Mouse (Mus musculus) forebrain, embryonic 15.5 days (tissue): ENCODE measurements around the gene Sf3a2. TPM values are rescaled to one million over a fixed set of nuclear protein-coding genes. Genes with fewer than 3 reads are reported as not detected.
"Not testable (repeated sequence)": the region's sequence is repeated elsewhere in the genome, so short reads cannot be mapped to it uniquely, and the experiment has no call there.

Experiments
- ATAC-seq: fragments of 200-750 bp; cut with Nextera tagmentation; replicated peaks from 2 replicates; pipeline ENCODE4 v1.8.0; 2017; ENCODE audit warnings: mild to moderate bottlenecking, moderate TSS enrichment, moderate library complexity
- H3K27ac ChIP-seq: fragments of 300-500 bp; sonication (generic); replicated peaks from 2 replicates; pipeline ENCODE4 v1.5.1; 2015; ENCODE audit warnings: mild to moderate bottlenecking, inconsistent platforms
- H3K27me3 ChIP-seq: fragments of 300-500 bp; sonication (generic); 2 replicates; pipeline ENCODE4 v1.6.1; 2015; ENCODE audit warnings: inconsistent platforms
- H3K36me3 ChIP-seq: fragments of 300-500 bp; sonication (generic); 2 replicates; pipeline ENCODE4 v1.6.1; 2015; ENCODE audit warnings: mild to moderate bottlenecking, inconsistent platforms
- H3K4me1 ChIP-seq: fragments of 300-500 bp; sonication (generic); 2 replicates; pipeline ENCODE4 v1.6.1; 2015; ENCODE audit warnings: inconsistent platforms
- H3K4me2 ChIP-seq: fragments of 300-500 bp; sonication (generic); replicated peaks from 2 replicates; pipeline ENCODE4 v1.6.1; 2015; ENCODE audit warnings: mild to moderate bottlenecking, inconsistent platforms
- H3K4me3 ChIP-seq: fragments of 300-500 bp; sonication (generic); 2 replicates; pipeline ENCODE4 v1.5.1; 2015; ENCODE audit warnings: mild to moderate bottlenecking, inconsistent platforms
- H3K9ac ChIP-seq: fragments of 300-500 bp; sonication (generic); replicated peaks from 2 replicates; pipeline ENCODE4 v1.6.1; 2015; ENCODE audit warnings: mild to moderate bottlenecking, inconsistent platforms
- H3K9me3 ChIP-seq: fragments of 300-500 bp; sonication (generic); 2 replicates; pipeline ENCODE4 v1.6.1; 2016; ENCODE audit warnings: inconsistent platforms
- WGBS: fragments of 180-500 bp; shearing (Covaris S2); methylation state at CpG from one replicate; pipeline ENCODE4 v1.1.7; 2015; ENCODE audit warnings: mixed read lengths; 5-methylcytosine and 5-hydroxymethylcytosine counted together
- polyA plus RNA-seq: library from polyadenylated mRNA; unstranded; fragments of >200 nt; fragmentation: Nextera tagmentation; extraction: Ambion mirVana; gene quantifications from 2 replicates; pipeline ENCODE4 v1.2.1, GENCODE M21; 2015

Gene Sf3a2
- polyA plus RNA-seq, 1 experiment from 2014 or later, result 60.2 TPM

GRCm38 (mm10) chr10:80808099-80808984 lies 10.3 kb downstream of the Sf3a2 start:
- ATAC-seq, result no peak
- Histone ChIP-seq H3K27me3 (peaks cover 40% of the 10 kb centered on the region), H3K4me3 (0 out of 2 replicates have a peak overlapping the region, but pooled peaks have one; percentile 6), H3K4me1 (peaks cover 26% of the 10 kb centered on the region), H3K9me3 (no peaks in the 10 kb centered on the region), H3K9ac (no peak overlapping the region), H3K4me2 (peak overlapping the region; percentile 80; the same call in 1 of the 2 replicates), H3K36me3 (peaks cover 16% of the 10 kb centered on the region), H3K27ac (no peak overlapping the region)
- WGBS, result 18% methylated on average over 40 of the region's 40 CpGs

GRCm38 (mm10) chr10:80808985-80809632 lies 11.1 kb downstream of the Sf3a2 start:
- Histone ChIP-seq H3K4me2 (no peak overlapping the region), H3K9ac (no peak overlapping the region), H3K27me3 (peaks cover 41% of the 10 kb centered on the region), H3K4me1 (peaks cover 26% of the 10 kb centered on the region), H3K4me3 (peak overlapping the region; percentile 6; the same call in 1 of the 2 replicates), H3K27ac (no peak overlapping the region), H3K9me3 (no peaks in the 10 kb centered on the region), H3K36me3 (peaks cover 9% of the 10 kb centered on the region)
- ATAC-seq, result no peak
- 8% methylated on average over 18 of the region's 18 CpGs for WGBS

DNA sequence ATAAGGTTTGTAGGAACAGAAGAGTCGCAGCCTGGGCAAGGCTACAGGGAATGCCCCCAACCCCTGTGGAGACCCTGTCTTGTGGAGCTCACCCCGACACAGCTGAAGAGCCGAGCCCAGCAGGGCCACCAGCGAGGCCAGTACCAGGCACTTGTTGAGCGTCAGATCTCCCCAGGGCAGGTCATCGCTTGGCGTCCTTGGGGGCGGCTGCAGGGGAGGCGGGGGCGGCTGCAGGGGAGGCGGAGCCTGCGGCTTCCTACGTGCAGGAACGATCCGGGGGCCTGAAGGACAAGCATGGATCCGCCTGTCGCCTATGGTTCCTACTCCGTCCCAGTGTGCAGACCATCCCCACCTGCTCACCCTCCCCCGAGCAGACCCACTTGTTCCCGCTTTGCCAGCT lies 12.1 kb downstream of the Sf3a2 start:
- no peak overlapping the region for H3K9ac ChIP-seq
- H3K9me3 ChIP-seq, result no peaks in the 10 kb centered on the region
- H3K27me3 ChIP-seq, result peaks cover 41% of the 10 kb centered on the region
- WGBS, result 4% methylated on average over 20 of the region's 20 CpGs
- peaks cover 1% of the 10 kb centered on the region; the same call in 1 of the 2 replicates for H3K36me3 ChIP-seq
- no peak for ATAC-seq
- H3K4me1 ChIP-seq, result peaks cover 26% of the 10 kb centered on the region
- H3K4me3 ChIP-seq, result no peak overlapping the region
- no peak overlapping the region for H3K4me2 ChIP-seq
- H3K27ac ChIP-seq, result no peak overlapping the region

GRCm38 (mm10) chr10:80812391-80813041 lies 14.5 kb downstream of the Sf3a2 start:
- H3K9ac ChIP-seq, result no peak overlapping the region
- H3K4me1 ChIP-seq, result peaks cover 14% of the 10 kb centered on the region

GRCm38 (mm10) chr10:80813366-80813765 lies 15.4 kb downstream of the Sf3a2 start, which contains the start of gene Jsrp1:
TSS of gene Jsrp1 (minus strand) at chr10:80813498.
- WGBS, result 72% methylated on average over 4 of the region's 4 CpGs
- H3K27me3 ChIP-seq, result peaks cover 34% of the 10 kb centered on the region
- no peak within 1 kb of the TSS for H3K27ac ChIP-seq
- H3K4me1 ChIP-seq, result peaks cover 10% of the 10 kb centered on the region
- no peaks in the 10 kb centered on the region for H3K9me3 ChIP-seq
- H3K4me3 ChIP-seq, result no peak within 1 kb of the TSS
- no peak within 1 kb of the TSS for H3K4me2 ChIP-seq
- H3K9ac ChIP-seq, result no peak within 1 kb of the TSS
- no peak for ATAC-seq
- H3K36me3 ChIP-seq, result no peaks in the 10 kb centered on the region

More at GRCm38 (mm10) chr10:80812391-80813041, 14.5 kb downstream of the Sf3a2 start:
- H3K4me3 ChIP-seq, result no peak overlapping the region
- H3K4me2 ChIP-seq, result no peak overlapping the region
- no peak for ATAC-seq
- no peaks in the 10 kb centered on the region for H3K9me3 ChIP-seq
- no peak overlapping the region for H3K27ac ChIP-seq
- H3K36me3 ChIP-seq, result no peaks in the 10 kb centered on the region
- 69% methylated on average over 5 of the region's 5 CpGs for WGBS
- H3K27me3 ChIP-seq, result peaks cover 41% of the 10 kb centered on the region

DNA sequence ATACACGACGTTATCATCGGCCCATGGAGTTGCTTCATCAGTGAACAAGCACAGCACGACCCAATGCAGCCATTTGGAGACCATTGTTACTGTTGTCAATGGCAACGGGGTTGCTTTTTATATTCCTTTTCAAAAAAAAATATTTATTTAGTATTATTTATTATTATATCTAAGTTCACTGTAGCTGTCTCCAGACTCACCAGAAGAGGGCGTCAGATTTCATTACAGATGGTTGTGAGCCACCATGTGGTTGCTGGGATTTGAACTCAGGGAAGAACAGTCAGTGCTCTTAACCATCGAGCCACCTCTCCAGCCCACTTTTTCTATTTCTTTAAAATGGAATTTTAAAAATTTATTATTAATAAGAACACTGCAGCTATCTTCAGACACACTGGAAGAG lies 16.8 kb downstream of the Sf3a2 start:
- Histone ChIP-seq H3K9ac (no peak overlapping the region), H3K27me3 (peaks cover 21% of the 10 kb centered on the region), H3K9me3 (no peaks in the 10 kb centered on the region), H3K4me3 (no peak overlapping the region), H3K4me1 (no peaks in the 10 kb centered on the region), H3K27ac (no peak overlapping the region), H3K4me2 (no peak overlapping the region), H3K36me3 (no peaks in the 10 kb centered on the region)
- WGBS, result 71% methylated on average over 7 of the region's 7 CpGs
- no peak for ATAC-seq

DNA sequence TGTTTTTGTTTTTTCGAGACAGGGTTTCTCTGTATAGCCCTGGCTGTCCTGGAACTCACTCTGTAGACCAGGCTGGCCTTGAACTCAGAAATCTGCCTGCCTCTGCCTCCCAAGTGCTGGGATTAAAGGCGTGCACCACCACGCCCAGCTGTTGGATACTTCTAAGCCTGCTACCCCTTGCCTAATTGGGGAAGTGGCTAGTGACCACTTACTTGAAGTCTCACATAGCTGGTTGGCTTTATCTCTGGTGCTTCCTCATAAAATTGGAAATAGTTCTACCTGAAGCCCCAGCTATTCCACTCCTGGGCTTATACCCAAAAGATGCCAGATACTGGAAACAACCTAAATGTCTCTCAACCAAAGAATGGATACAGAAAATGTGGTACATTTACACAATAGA lies 18.3 kb downstream of the Sf3a2 start:
- 78% methylated on average over 3 of the region's 3 CpGs for WGBS
- H3K4me2 ChIP-seq, H3K4me1 ChIP-seq, H3K4me3 ChIP-seq, H3K27ac ChIP-seq, H3K9me3 ChIP-seq, H3K36me3 ChIP-seq, H3K27me3 ChIP-seq, ATAC-seq, H3K9ac ChIP-seq: not testable (repeated sequence)

- no peaks in the 10 kb centered on the region for H3K9me3 ChIP-seq
- H3K36me3 ChIP-seq, result no peaks in the 10 kb centered on the region
- H3K4me2 ChIP-seq, result no peak overlapping the region
- H3K27ac ChIP-seq, result no peak overlapping the region
- 0 out of 2 replicates have a peak, but pooled peaks cover 3% of the 10 kb centered on the region for H3K27me3 ChIP-seq
- ATAC-seq, result no peak
- no peaks in the 10 kb centered on the region for H3K4me1 ChIP-seq
- H3K9ac ChIP-seq, result no peak overlapping the region
- no peak overlapping the region for H3K4me3 ChIP-seq
- WGBS, result 68% methylated on average over 2 of the region's 2 CpGs
These were observed 19.2 kb downstream of the Sf3a2 start for GRCm38 (mm10) chr10:80817164-80817563.

GRCm38 (mm10) chr10:80817955-80818354 lies 20.0 kb downstream of the Sf3a2 start:
- ATAC-seq, H3K27ac ChIP-seq, H3K27me3 ChIP-seq, H3K36me3 ChIP-seq, H3K9ac ChIP-seq, H3K4me1 ChIP-seq, H3K4me3 ChIP-seq, H3K9me3 ChIP-seq, H3K4me2 ChIP-seq: not testable (repeated sequence)
- WGBS, result 84% methylated on average over 7 of the region's 7 CpGs

DNA sequence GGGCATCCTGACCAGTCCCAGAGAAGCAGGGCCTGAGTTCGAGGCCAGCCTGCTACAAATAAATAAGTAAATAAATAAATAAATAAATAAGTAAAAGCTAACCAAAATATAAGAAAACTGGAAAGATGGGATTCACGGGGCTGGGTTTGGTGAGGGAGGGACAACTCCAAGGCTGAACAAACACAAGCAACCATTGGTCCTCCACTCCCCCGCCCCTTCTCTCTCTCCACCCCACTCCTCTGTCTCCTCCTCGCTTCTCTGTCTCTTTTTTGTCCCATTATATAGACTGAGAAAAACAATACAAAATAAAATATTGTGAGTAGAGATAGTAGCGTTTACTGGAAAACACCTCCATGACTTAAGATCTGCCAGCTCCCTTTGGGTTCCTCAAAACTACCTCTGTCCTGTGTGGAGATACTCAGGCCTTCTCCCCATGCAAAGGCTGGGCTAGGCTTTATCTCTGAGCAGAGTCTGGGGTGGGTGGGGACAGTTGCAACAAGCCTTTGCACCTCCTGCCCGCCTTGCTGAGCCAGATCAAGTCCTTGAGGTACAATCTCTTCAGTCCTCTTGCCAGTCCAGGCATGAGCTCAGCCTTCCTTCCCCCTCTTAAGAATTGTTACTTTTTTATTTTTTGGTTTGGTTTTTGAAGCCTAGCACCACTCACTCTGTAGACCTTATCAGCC lies 20.7 kb downstream of the Sf3a2 start:
- H3K36me3 ChIP-seq, result no peaks in the 10 kb centered on the region
- H3K4me3 ChIP-seq, result no peak overlapping the region
- H3K4me2 ChIP-seq, result no peak overlapping the region
- H3K27me3 ChIP-seq, result no peaks in the 10 kb centered on the region
- 60% methylated on average over 6 of the region's 6 CpGs for WGBS
- no peaks in the 10 kb centered on the region for H3K4me1 ChIP-seq
- H3K9ac ChIP-seq, result no peak overlapping the region
- H3K9me3 ChIP-seq, result no peaks in the 10 kb centered on the region
- no peak overlapping the region for H3K27ac ChIP-seq
- ATAC-seq, result no peak

- Histone ChIP-seq H3K27me3 (no peaks in the 10 kb centered on the region), H3K36me3 (no peaks in the 10 kb centered on the region), H3K4me2 (no peak overlapping the region), H3K4me3 (no peak overlapping the region), H3K4me1 (no peaks in the 10 kb centered on the region), H3K9me3 (no peaks in the 10 kb centered on the region), H3K27ac (no peak overlapping the region), H3K9ac (no peak overlapping the region)
- no peak for ATAC-seq
- WGBS, result 64% methylated on average over 3 of the region's 3 CpGs
These were observed 21.4 kb downstream of the Sf3a2 start for GRCm38 (mm10) chr10:80819406-80819805.
